Mouse (Mus musculus) adrenal gland, adult 2 months (tissue): ENCODE data around the gene Sct. TPM values are rescaled to one million over a fixed set of nuclear protein-coding genes. Genes with fewer than 3 reads are reported as not detected.

Source experiments
- DNase-seq: peaks from one replicate; pipeline ENCODE4 v3.0.0; 2021
- long read RNA-seq: library from polyadenylated mRNA; stranded (forward); transcript quantifications from one replicate; pipeline ENCODE4 v2.0.0, GENCODE M21; 2021
- polyA plus RNA-seq: library from polyadenylated mRNA; depleted of rRNA; stranded (reverse); fragments of >200 nt; gene quantifications from 2 replicates; pipeline ENCODE4 v1.2.3, GENCODE M21; 2012; rRNA removed
- total RNA-seq, 2 experiments: library from RNA; stranded (reverse); gene quantifications; 2 replicates each; pipeline ENCODE4 v1.2.3; 2021

Gene Sct
- not detected for total RNA-seq
- polyA plus RNA-seq = 0.93 and 1.2 TPM in 2 replicates
- long read RNA-seq = 0 reads

GRCm38 (mm10) chr7:141278766-141279590 is at the start of gene Sct:
Gene Sct, minus strand, starts transcription at chr7:141279133.
- no peak for DNase-seq

DNA sequence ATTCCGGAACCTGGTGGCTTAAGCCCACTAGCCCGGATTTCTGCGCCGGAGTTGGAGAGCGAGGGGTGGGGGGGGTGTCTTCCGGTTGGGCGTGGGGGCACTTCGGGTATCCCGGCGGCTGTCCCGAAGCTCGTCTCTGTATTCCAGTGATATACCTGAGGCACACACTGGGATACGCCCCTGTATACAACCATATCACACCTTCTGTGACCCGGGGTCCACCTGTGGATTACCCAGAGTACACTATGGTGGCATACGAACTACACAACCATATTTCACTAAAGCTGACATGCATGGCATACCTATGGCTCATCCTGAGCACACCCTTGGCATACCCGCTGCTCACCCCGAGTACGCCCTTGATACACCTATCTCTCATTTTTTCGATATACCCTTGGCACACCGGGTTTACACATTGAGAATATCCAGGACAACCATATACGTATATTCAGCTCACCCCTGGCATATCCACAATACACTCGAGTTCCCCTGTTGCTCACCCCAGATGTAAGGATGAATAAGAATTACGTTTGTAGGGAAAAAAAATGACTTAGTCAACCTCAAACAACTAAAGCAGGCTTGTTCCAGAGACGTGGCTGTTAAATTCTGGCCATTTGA is 49.5 kb upstream of the Sct start:
- no peak for DNase-seq

GRCm38 (mm10) chr7:141327469-141328372 is 48.8 kb upstream of the Sct start, which contains the start of the genes Deaf1 and Tmem80:
Gene Deaf1, minus strand, starts transcription at chr7:141327690.
Gene Tmem80, plus strand, starts transcription at chr7:141327739.
- DNase-seq = peak; percentile 99

DNA sequence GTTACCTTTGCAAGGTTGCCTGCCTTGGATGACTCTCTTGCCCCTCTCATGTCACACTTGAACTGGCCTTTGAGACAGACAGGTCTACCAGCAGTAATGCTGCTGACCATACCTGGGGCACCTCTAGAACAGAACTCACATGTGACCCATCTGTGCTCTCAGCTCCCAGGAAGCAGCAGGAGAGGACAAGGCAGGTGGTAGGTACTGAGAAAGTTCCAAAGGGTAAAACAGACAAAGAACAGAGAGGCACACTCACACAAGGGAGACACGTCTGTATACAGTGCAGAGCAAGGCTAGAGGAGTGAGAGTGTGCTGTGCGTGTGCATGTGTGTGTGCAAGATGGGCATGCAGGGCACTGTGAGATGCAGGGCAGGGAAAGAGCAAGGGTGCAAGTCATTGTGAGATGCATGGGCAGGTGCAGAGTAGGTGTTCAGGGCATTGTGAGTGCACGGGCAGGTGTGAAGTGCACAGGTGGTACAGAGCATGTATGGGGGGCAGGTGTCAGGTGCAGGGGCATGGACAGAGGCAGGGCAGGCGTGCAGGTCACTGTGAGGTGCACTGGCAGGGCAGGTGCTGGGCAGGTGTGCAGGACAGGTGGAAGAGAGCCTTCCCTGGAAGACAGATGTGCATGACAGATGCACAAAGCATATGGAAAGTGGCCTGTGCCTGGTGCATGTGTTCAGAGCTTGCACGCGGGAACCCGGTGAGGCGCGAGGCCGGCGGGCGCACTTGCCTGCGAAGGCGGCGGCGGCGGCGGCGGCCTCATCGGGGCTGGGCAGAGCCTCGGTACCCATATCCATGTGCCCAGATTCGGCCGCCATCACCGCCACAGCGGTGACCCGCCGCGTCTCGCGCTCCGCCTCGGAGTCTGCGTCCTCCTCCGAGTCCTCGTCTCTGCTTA is 47.9 kb upstream of the Sct start:
- peak; percentile 34 for DNase-seq

- no peak for DNase-seq
Observed at GRCm38 (mm10) chr7:141324686-141325085, 45.8 kb upstream of the Sct start.

GRCm38 (mm10) chr7:141319446-141319845 is 40.5 kb upstream of the Sct start:
- DNase-seq = no peak

DNA sequence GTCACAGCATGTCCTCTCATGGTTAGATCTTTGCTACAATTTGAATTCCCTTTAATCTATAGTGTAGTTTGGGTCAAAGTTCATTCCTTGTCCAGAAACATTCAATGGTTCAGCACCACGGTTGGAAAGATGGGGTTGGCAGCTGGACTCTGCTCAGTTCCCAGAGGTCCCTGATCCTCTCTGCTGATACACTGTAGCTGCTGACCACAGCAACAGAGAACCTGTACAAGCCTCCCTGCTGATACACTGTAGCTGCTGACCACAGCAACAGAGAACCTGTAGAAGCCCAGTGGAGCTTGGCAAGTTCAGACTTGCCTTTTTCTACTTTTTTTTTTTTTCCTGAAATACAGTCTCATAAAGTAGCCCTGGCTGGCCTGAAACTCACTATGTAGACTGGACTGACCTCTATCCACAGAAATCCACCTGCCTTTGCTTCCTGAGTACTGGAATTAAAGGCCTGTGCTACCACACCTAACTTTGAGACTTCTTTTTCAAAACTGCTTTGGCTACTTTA is 38.7 kb upstream of the Sct start:
- no peak for DNase-seq

DNA sequence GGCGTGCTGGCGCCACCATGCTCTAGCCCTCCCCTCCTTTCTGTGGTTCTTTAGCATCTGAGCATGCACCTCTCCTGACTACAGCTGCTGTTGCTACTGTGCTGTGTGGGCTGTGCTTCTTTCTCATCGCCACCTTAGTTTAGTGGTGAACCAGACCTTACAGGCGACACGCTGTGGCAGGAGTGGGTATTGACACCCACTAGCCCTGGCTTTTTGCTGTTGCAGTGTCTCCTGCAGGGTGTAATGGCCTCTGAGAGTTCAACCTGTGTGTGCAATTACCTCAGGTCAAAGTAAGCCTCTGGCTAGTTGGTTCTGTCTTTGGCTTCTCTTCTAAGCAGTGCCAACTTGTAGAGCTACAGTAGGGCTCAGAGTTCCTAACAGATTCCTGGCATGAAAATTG is 37.0 kb upstream of the Sct start:
- peak; percentile 58 for DNase-seq

GRCm38 (mm10) chr7:141315076-141315475 is 36.1 kb upstream of the Sct start:
- DNase-seq = no peak

DNA sequence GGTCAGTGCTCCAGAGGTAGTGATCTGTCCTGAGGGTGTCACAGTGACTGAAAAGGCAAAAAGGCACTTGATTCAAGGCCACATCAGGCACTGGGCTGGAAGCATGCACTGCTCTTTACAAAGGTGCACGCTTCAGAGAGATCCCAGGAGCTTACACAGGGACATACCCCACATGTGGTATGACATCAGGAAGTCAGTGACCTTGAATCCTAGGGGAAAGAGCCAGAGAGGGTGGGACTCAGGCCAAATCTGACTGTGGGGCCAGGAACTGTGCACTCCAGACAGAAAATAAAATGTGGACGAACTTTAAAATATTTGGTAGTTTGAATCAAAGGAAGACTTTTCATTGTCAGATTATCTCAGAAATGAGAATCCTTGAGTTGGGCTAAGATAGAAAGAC is 35.5 kb upstream of the Sct start:
- DNase-seq = peak; percentile 72

DNA sequence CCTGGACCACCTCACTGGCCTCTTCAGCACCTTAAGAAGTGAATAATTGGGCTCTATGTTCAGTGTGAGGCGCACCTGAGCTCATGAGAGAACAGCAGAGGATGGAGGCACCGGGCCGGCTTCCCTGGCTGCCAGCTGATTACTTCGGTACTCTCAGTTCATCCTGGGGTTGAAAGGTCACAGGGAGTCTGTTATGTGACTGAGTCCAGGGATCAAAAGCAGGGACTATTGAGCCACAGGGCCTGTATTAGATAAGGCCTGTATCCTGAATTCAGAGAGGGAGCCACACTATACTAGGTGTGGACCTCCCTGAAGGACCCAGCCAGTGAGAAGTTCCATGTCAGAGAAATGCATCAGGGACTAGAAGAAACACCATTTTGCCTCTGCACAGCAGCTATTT is 25.6 kb upstream of the Sct start:
- DNase-seq = no peak

DNA sequence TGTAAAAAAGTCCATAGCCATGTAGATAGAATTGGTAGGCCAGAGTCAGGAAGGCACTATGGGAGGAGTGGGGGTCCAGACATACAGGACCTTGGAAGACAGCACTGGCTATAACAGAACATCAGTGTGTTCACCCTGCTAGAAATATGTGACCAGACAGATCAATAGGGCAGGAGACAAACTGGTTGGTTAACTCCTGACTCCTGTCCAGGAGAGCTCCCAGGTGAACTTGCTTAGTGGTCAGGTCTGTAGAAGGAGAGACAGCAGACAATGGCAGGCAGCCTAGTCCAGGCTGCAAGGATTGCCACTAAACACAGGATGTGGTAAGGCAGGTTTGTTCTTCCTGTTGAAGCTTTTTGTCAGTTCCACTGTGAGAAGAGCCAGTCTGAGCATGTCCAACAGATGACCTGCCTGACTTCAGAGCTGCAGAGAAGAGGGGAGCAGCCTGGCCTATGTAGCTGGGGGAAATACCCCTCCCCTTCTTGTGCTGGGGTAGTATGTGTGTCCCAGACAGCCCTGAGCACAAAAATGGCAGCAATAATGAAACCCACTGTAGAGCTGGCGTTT is 23.9 kb upstream of the Sct start:
- DNase-seq = no peak

- DNase-seq = peak; percentile 65
Observed at GRCm38 (mm10) chr7:141301386-141301785, 22.5 kb upstream of the Sct start.

- DNase-seq = no peak
Observed at GRCm38 (mm10) chr7:141299175-141299574, 20.2 kb upstream of the Sct start.

DNA sequence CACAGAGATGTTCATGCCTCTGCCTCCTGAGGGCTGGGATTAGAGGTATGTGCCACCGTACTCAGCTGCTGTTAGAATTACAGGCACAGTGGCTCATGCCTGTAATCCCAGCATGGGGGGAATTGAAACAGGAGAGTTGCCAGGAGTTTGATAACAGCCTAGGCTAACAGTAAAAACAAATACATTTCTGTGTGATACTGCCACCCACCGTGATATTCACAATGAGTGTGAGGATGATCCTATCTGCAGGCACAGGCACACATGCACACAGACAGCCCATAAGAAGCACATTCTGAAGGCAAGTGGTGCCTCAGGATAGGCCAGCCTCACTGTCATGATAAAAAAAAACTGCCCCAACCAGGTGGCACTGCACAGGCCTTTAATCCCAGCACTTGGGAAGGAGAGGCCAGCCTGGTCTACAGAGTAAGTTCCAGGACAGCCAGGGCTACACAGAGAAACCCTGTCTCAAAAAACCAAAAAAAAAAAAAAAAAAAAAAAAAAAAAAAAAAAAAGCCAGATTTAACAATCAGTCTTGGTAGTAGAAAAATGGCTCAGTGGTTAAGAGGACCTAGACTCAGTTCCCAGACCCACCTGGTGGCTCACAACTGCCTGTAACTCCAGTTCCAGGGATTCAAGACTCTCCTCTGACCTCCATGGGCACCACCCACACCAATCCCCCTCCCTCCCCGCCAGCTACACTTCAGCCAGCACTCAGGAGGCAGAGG is 19.2 kb upstream of the Sct start:
- DNase-seq = no peak

GRCm38 (mm10) chr7:141294479-141294878 is 15.5 kb upstream of the Sct start:
- DNase-seq = no peak

DNA sequence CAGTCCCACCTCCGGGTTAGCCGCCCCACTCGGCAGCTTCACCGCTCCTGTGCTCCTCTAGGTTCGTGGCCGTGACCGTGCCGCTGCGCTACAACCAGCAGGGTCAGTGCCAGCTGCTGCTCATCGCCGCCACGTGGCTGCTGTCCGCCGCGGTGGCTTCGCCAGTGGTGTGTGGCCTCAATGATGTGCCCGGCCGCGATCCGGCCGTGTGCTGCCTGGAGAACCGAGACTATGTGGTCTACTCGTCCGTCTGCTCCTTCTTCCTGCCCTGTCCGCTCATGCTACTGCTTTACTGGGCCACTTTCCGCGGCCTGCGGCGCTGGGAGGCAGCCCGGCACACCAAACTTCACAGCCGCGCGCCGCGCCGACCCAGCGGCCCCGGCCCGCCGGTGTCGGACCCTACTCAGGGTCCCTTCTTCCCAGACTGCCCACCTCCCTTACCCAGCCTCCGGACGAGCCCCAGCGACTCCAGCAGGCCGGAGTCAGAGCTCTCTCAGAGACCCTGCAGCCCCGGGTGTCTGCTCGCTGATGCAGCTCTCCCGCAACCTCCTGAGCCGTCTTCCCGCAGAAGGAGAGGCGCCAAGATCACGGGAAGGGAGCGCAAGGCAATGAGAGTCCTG is 15.0 kb upstream of the Sct start:
- DNase-seq = peak; percentile 74

DNA sequence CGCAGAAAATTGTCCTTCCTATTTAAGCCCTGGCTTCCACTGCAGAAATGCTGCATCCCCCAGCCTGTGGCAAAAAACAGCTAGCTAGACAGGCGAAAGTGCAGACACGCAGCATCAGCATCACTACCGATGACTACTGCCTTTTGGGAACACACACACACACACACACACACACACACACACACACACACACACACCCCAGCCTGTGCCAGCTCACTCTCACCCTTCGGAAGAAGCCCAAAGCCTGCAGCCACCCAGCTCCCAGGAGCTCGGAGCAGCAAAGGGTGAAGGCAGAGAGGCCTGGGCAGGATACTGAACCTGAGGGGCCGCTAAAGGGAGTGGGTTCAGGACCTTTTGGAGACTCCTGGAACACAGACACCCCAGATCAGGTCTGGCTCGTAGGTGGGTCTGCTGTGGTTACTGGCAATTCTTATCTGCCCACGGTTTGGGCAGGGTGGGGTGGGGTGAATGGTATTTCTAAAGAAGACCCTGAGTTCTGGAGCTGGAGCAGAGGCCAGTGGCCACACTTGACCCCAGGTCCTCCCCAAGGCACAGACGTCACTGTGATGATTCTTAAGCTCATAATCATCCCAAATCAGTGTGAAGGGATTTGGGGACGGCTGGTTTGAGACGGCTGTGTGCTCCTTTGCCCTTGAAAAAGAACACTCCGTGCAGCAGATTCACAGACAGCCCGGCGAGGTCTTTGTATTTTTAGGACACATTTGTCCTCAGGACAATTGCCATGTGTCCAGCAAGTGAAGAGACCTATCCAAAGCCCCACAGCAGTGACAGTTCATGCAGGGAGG is 13.9 kb upstream of the Sct start:
- no peak for DNase-seq
